Mouse (Mus musculus): Measurements from ENCODE around the gene Pld2.
"Not testable (repeated sequence)": the region's sequence is repeated elsewhere in the genome, so short reads cannot be mapped to it uniquely, and the experiment has no call there.

The Pld2 gene

GRCm38 (mm10) chr11:70539877-70540587 is at the start of gene Pld2:
Gene Pld2, plus strand, starts transcription at chr11:70540064.
- DNase-seq, result peak; percentile 93 to 96

- peak; percentile 20 to 51 for DNase-seq
Measured at GRCm38 (mm10) chr11:70499566-70500475, 40.0 kb upstream of the Pld2 start.

- DNase-seq, result no peak
Measured at GRCm38 (mm10) chr11:70500476-70500812, 39.4 kb upstream of the Pld2 start.

- DNase-seq, result no peak
Measured at GRCm38 (mm10) chr11:70502018-70502417, 37.8 kb upstream of the Pld2 start.

- DNase-seq, result no peak
Measured at GRCm38 (mm10) chr11:70504970-70505369, 34.9 kb upstream of the Pld2 start, which contains the start of gene Tm4sf5. Gene Tm4sf5, plus strand, starts transcription at chr11:70505244.

- peak; percentile 68 to 78 for DNase-seq
Measured at GRCm38 (mm10) chr11:70506385-70506784, 33.5 kb upstream of the Pld2 start.

GRCm38 (mm10) chr11:70506962-70507515 is 32.8 kb upstream of the Pld2 start:
- no peak for DNase-seq

- peak; percentile 27 to 51 for DNase-seq
Measured at GRCm38 (mm10) chr11:70509753-70510564, 29.9 kb upstream of the Pld2 start.

GRCm38 (mm10) chr11:70511242-70511641 is 28.6 kb upstream of the Pld2 start:
- no peak for DNase-seq

- no peak for DNase-seq
Measured at GRCm38 (mm10) chr11:70511825-70512224, 28.0 kb upstream of the Pld2 start.

- no peak for DNase-seq
Measured at GRCm38 (mm10) chr11:70512709-70513342, 27.0 kb upstream of the Pld2 start.

GRCm38 (mm10) chr11:70513520-70513919 is 26.3 kb upstream of the Pld2 start:
- DNase-seq, result no peak

GRCm38 (mm10) chr11:70514288-70514687 is 25.6 kb upstream of the Pld2 start, which contains the start of gene Vmo1:
Gene Vmo1, minus strand, starts transcription at chr11:70514616.
- DNase-seq, result no peak

GRCm38 (mm10) chr11:70516352-70516751 is 23.5 kb upstream of the Pld2 start:
- peak in 1 of 2 experiments; percentile 31 for DNase-seq

- no peak for DNase-seq
Measured at GRCm38 (mm10) chr11:70518436-70518835, 21.4 kb upstream of the Pld2 start.

GRCm38 (mm10) chr11:70518923-70519322 is 20.9 kb upstream of the Pld2 start, which contains the start of gene Gltpd2:
Gene Gltpd2, plus strand, starts transcription at chr11:70519196.
- DNase-seq, result no peak

GRCm38 (mm10) chr11:70520178-70520769 is 19.6 kb upstream of the Pld2 start:
- DNase-seq, result peak in 1 of 2 experiments; percentile 25

GRCm38 (mm10) chr11:70523306-70523989 is 16.4 kb upstream of the Pld2 start:
- DNase-seq, result not testable (repeated sequence)

- no peak for DNase-seq
Measured at GRCm38 (mm10) chr11:70524782-70525181, 15.1 kb upstream of the Pld2 start.

- peak; percentile 95 to 97 for DNase-seq
Measured at GRCm38 (mm10) chr11:70525184-70525678, 14.6 kb upstream of the Pld2 start, which contains the start of gene Psmb6. Gene Psmb6, plus strand, starts transcription at chr11:70525367.

- DNase-seq, result no peak
Measured at GRCm38 (mm10) chr11:70525726-70526125, 14.1 kb upstream of the Pld2 start.

All from lung, adult 18-20 months (tissue).